15 mouse cellular contexts compared by ENCODE assay signal in genomic region chr6:28430795-28431537, GRCm38 (mm10). TPM values are rescaled to one million over a fixed set of nuclear protein-coding genes. Genes with fewer than 3 reads are reported as not detected.
DNase-seq lines count a peak whose midpoint lies in the region; ATAC-seq lines count a peak whose summit lies in the region.
"Had no signal": no experiment of that assay in that cellular context is flagged by ENCODE, and none has a peak within 500 bp of the region (broad histone marks: within the 10 kb centered on the region; RNA-seq: fewer than 3 reads in every experiment).

No protein-coding gene starts in this region.

- H3K9me3 ChIP-seq in liver, embryonic 13.5 days (replicated peaks): no peaks in the 10 kb centered on the region
- no peaks in the 10 kb centered on the region for H3K9me3 ChIP-seq in forebrain, embryonic 10.5 days
- no peaks in the 10 kb centered on the region for H3K9me3 ChIP-seq in midbrain, embryonic 13.5 days
- H3K9me3 ChIP-seq: G1E; hindbrain, embryonic 10.5 days had no signal

- H3K4me1 ChIP-seq in liver, embryonic 13.5 days (replicated peaks): peaks cover 20% of the 10 kb centered on the region
- H3K4me1 ChIP-seq in forebrain, embryonic 10.5 days: no peaks in the 10 kb centered on the region
- peaks cover 2% of the 10 kb centered on the region; the same call in 1 of the 2 replicates for H3K4me1 ChIP-seq in midbrain, embryonic 13.5 days (replicated peaks)
- H3K4me1 ChIP-seq: hindbrain, embryonic 10.5 days had no signal

- H3K4me3 ChIP-seq in liver, embryonic 13.5 days (replicated peaks): peak overlapping the region; percentile 16; the same call in 1 of the 2 replicates
- no peak overlapping the region for H3K4me3 ChIP-seq in forebrain, embryonic 10.5 days
- H3K4me3 ChIP-seq in midbrain, embryonic 13.5 days (replicated peaks): no peak overlapping the region
- H3K4me3 ChIP-seq: hindbrain, embryonic 10.5 days had no signal

- peak overlapping the region; percentile 52 for H3K4me2 ChIP-seq in liver, embryonic 13.5 days
- no peak overlapping the region for H3K4me2 ChIP-seq in midbrain, embryonic 13.5 days (replicated peaks)
- H3K4me2 ChIP-seq: midbrain, embryonic 11.5 days had no signal

- 57% methylated on average over 10 of the region's 10 CpGs for WGBS in liver, embryonic 13.5 days (ENCODE audit: insufficient replicate concordance)
- 87% methylated on average over 10 of the region's 10 CpGs for WGBS in forebrain, embryonic 10.5 days
- WGBS in midbrain, embryonic 13.5 days: 80% methylated on average over 10 of the region's 10 CpGs

- peak overlapping the region; percentile 13; the same call in 1 of the 2 replicates for H3K27ac ChIP-seq in liver, embryonic 13.5 days
- H3K27ac ChIP-seq in forebrain, embryonic 10.5 days: no peak overlapping the region
- H3K27ac ChIP-seq in midbrain, embryonic 13.5 days: no peak overlapping the region
- H3K27ac ChIP-seq: hindbrain, embryonic 10.5 days had no signal

- H3K36me3 ChIP-seq in liver, embryonic 13.5 days: peaks cover 17% of the 10 kb centered on the region
- H3K36me3 ChIP-seq in forebrain, embryonic 10.5 days (replicated peaks): peaks cover 12% of the 10 kb centered on the region
- H3K36me3 ChIP-seq in midbrain, embryonic 13.5 days: peaks cover 17% of the 10 kb centered on the region

- no peaks in the 10 kb centered on the region for H3K27me3 ChIP-seq in liver, embryonic 13.5 days
- H3K27me3 ChIP-seq in forebrain, embryonic 10.5 days (ENCODE audit: poor library complexity, severe bottlenecking): no peaks in the 10 kb centered on the region
- no peaks in the 10 kb centered on the region for H3K27me3 ChIP-seq in midbrain, embryonic 13.5 days

- no peak overlapping the region; the same call in 1 of the 2 replicates for H3K9ac ChIP-seq in liver, embryonic 13.5 days
- no peak overlapping the region for H3K9ac ChIP-seq in midbrain, embryonic 13.5 days (replicated peaks)

- peak; percentile 18 for DNase-seq in cerebellum, adult 9-10 months
- no peak for DNase-seq in cerebellum, postnatal 10 days
- DNase-seq in R1 (ENCODE audit: low read depth, low spot score): peak; percentile 53
- peak; percentile 42 for DNase-seq in liver, embryonic 13.5 days
- peak; percentile 69 for DNase-seq in lung, postnatal 36 days
- DNase-seq in forebrain, embryonic 10.5 days (ENCODE audit: extremely low spot score, low spot score): no peak
- DNase-seq in left cerebral cortex, adult 8-10 months (ENCODE audit: low spot score in 2 of 2): no peak
- DNase-seq: kidney, adult 9 months had no signal

- ATAC-seq in liver, embryonic 13.5 days (ENCODE audit: low read depth): peak; percentile 81
- no peak for ATAC-seq in midbrain, embryonic 13.5 days

RNA-seq across cellular contexts. Expression of gene Gcc1, which starts 2.8 kb away (rescaled TPM):
- 3.7 and 4.4 TPM in 2 replicates for polyA plus RNA-seq in liver, embryonic 13.5 days (2015; fragmentation: Nextera tagmentation; extraction: Ambion mirVana)
- polyA plus RNA-seq in forebrain, embryonic 10.5 days (2016; fragmentation: Nextera tagmentation; extraction: Ambion mirVana): 10.6 and 11.2 TPM in 2 replicates
- 13.2 and 14.2 TPM in 2 replicates for polyA plus RNA-seq in midbrain, embryonic 13.5 days (2015; fragmentation: Nextera tagmentation; extraction: Ambion mirVana)
- total RNA-seq in left cerebral cortex, adult 8-10 months (2022): 10 to 100 TPM; 15.7 to 22.2 (median 19.9) TPM

RNA-seq across cellular contexts. Expression of gene Fscn3, which starts 3.4 kb away (rescaled TPM):
- polyA plus RNA-seq in liver, embryonic 13.5 days (2015; fragmentation: Nextera tagmentation; extraction: Ambion mirVana): 0.44 and 1.2 TPM in 2 replicates
- 0.14 TPM in 1 of 2 replicates, not detected in the other for polyA plus RNA-seq in forebrain, embryonic 10.5 days (2016; fragmentation: Nextera tagmentation; extraction: Ambion mirVana)
- polyA plus RNA-seq in midbrain, embryonic 13.5 days (2015; fragmentation: Nextera tagmentation; extraction: Ambion mirVana): 0.16 TPM in 1 of 2 replicates, not detected in the other
- total RNA-seq in left cerebral cortex, adult 8-10 months (2022): not detected
- total RNA-seq: G1E; heart, adult 8-10 months; left cerebral cortex, postnatal 25 days had no signal
- polyA plus RNA-seq: cortical plate, adult 2 months; G1E; hindbrain, embryonic 10.5 days; midbrain, embryonic 11.5 days had no signal

RNA-seq across cellular contexts. Expression of gene Arf5, which starts 7.6 kb away (rescaled TPM):
- 388 and 403 TPM in 2 replicates for polyA plus RNA-seq in liver, embryonic 13.5 days (2015; fragmentation: Nextera tagmentation; extraction: Ambion mirVana)
- polyA plus RNA-seq in forebrain, embryonic 10.5 days (2016; fragmentation: Nextera tagmentation; extraction: Ambion mirVana): 269 and 281 TPM in 2 replicates
- 357 and 363 TPM in 2 replicates for polyA plus RNA-seq in midbrain, embryonic 13.5 days (2015; fragmentation: Nextera tagmentation; extraction: Ambion mirVana)
- 100 to 1,000 TPM; 230 to 256 (median 247) TPM for total RNA-seq in left cerebral cortex, adult 8-10 months (2022)

RNA-seq across cellular contexts. Expression of gene Pax4, which starts 18.2 kb away (rescaled TPM):
- polyA plus RNA-seq in liver, embryonic 13.5 days (2015; fragmentation: Nextera tagmentation; extraction: Ambion mirVana): not detected in 2 replicates
- 0.12 TPM in 1 of 2 replicates, not detected in the other for polyA plus RNA-seq in forebrain, embryonic 10.5 days (2016; fragmentation: Nextera tagmentation; extraction: Ambion mirVana)
- polyA plus RNA-seq in midbrain, embryonic 13.5 days (2015; fragmentation: Nextera tagmentation; extraction: Ambion mirVana): not detected in 2 replicates
- total RNA-seq in left cerebral cortex, adult 8-10 months (2022): not detected
- total RNA-seq: G1E; heart, adult 8-10 months; left cerebral cortex, postnatal 25 days had no signal
- polyA plus RNA-seq: G1E; hindbrain, embryonic 10.5 days; midbrain, embryonic 11.5 days had no signal

RNA-seq across cellular contexts. Expression of gene Zfp800, which starts 33.2 kb away (rescaled TPM):
- polyA plus RNA-seq in liver, embryonic 13.5 days (2015; fragmentation: Nextera tagmentation; extraction: Ambion mirVana): 33.3 and 38.4 TPM in 2 replicates
- polyA plus RNA-seq in forebrain, embryonic 10.5 days (2016; fragmentation: Nextera tagmentation; extraction: Ambion mirVana): 22.0 and 22.8 TPM in 2 replicates
- 24.1 and 28.6 TPM in 2 replicates for polyA plus RNA-seq in midbrain, embryonic 13.5 days (2015; fragmentation: Nextera tagmentation; extraction: Ambion mirVana)
- 10 to 100 TPM; 18.2 to 22.3 (median 20.9) TPM for total RNA-seq in left cerebral cortex, adult 8-10 months (2022)

Comparison
In these comparisons a context has a peak if more than half of its experiments do, and no peak if none do; other contexts are left out.
1. DNase-seq: peak in cerebellum, adult 9-10 months (single experiment), R1 (single experiment), liver, embryonic 13.5 days (single experiment) and lung, postnatal 36 days (single experiment); none in cerebellum, postnatal 10 days (0 of 2), forebrain, embryonic 10.5 days (single experiment) and left cerebral cortex, adult 8-10 months (0 of 2).